Mouse (Mus musculus): Measurements from ENCODE around the gene Optn.
"Not testable (repeated sequence)": the region's sequence is repeated elsewhere in the genome, so short reads cannot be mapped to it uniquely, and the experiment has no call there.

The Optn gene

DNA sequence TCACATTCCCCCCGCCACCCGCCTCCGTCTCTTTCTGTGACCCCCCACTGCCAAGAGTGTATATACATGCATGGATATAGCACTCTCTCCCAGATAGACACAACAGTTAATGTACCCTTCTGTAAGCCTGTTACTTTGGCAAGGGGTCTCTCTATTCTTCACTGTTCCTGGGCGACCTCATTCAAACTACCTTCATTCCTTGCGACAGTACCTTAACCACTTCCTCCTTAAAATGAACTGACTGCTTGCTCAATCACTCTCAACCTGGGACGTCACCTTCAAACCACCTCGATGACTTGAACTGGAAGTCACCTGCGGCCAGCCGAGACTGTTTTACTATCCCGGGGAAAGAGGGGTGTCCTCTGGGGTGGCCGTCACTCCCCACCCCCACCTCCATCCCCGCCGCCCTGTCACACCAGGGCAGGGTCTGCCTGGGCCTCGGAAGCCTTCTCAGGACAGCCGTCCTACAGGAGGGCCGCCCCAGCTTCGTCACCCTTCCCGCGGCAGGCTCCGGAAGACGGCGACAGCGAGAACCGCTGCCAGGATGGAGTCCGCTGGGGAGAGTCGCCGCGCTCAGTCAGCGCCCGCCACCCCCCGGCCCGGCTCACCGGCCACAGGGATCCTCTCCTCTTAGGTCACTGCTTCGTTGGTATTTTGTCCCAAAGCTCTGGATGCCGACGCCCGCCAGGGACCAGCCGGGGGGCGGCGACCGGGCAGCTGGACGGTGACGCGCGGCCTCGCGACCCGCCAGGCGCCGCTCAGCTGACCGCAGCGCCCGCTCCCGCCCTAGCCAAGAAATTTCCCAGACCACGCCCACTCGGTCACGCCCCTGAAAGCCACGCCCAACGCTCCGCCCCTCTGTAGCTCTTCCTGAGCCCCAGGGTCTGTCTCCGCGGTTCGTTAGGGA is at the start of gene Optn:
Gene Optn, minus strand, starts transcription at position 753 of the 907 bp plus-strand sequence.
- DNase-seq: peak; percentile 66

DNA sequence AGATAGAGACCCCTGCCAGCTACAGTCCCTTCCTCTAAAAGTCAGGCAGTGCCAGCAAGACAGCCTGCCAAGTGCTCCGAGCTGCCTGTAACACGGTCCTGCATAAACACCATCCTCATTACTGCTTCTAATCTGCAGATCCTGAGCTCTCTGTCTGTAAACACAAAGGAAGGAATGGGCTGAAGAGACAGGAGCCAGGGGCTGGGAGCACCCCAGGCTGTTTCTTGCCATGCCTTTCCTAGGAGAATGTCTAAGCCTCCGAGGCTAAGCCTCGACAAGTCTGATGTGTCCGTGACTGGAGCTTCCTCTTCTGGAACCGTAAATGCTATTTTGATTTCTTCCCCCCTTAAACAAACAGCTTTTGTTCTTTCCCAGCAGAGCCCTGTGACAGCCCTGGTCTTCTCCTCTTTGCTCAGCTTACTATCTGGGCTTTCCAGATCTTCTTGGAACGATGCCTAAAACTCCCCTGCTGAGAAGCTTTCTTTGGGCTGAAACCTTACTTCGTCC is 49.0 kb upstream of the Optn start:
- DNase-seq: no peak

DNA sequence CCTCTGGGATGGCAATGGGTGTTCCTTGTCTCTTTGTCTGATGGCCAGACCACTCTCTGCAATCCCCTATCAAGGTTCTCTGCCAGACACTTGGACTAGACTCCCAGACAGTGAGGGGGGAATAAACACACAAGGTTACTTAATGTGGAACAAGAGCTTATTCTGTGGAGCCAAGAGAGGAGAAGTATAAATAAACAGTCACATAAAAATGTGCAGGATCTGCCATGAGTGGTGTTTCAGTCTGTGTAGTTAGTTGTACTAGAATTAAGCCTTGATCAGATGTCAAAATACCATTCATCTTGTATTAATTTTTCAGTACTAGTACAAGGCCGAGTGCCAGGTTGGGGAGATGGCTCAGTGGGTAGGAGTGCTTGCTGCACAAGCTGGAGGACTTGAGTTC is 39.0 kb upstream of the Optn start:
- no peak for DNase-seq

DNA sequence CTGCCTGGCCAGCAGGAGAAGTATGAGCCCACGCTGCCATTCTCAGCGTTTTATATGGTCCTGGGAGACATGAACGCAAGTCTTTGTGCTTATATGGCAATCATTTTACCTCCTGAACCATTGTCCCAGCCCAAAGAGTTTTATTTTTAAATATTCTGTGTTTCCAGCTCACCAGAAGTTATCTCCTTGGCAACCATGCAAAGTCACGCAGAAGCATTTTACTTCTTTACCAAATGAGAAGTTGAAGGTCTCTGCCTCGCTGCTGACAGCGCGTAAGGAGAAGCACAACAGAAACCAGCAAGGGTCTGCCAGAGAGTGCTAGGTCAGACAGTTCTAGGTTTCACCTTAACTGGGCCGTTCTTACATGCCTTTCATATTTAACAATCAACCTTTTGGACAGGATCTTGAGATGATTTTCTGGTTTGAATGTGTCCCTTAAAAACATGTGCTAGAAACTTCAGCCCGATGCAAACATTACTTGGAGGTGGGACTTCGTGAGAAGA is 37.9 kb upstream of the Optn start:
- no peak for DNase-seq

DNA sequence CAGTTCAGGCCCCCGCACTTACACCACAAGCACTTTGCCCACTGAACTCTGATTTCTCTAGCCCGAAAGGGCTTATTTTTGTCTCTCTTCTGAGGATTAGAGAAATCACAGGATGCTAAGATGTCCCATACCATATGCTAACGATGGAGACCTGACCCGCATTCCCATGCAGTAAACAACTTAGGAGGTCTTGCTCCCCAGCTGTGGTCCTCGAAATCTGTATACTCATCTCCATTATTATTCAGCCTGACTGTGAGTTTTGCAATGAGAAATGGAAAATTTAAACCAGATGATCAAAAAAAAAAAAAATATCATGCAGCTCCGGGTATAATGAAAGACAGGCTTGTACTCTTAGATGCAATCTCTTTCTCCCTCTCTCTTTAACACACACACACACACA is 35.3 kb upstream of the Optn start:
- DNase-seq: no peak

DNA sequence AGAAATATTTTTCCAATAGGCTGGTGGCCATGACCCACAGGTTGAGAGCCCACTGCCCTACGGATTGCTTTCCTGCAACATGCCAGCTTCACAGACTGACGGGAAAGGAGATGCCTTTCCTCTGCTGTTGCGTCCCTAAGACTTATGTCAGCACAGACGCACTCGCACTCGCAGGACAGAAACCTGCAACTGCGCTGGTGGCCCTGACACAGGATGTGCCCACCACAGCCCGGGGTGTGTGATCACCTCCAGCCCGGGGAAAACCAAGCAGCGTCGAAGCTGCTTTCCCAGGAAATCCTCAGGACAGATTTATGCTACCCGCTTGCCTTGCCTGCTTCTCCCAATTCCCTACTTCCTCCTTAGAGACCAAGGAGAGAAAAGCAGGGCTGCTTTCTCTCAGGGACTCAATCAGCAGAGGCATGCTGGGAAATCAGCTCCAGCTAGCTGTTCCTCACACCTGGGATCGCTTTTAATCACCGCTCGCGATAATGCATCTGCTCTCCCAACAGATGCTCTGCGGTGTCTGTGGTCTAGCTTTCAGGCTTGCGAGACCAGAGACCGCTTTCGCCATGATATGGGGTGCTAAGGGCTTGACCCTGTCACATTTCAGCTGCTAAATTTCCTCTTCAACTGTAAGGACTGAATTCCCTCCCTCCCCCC is 34.1 kb upstream of the Optn start:
- peak; percentile 20 for DNase-seq

DNA sequence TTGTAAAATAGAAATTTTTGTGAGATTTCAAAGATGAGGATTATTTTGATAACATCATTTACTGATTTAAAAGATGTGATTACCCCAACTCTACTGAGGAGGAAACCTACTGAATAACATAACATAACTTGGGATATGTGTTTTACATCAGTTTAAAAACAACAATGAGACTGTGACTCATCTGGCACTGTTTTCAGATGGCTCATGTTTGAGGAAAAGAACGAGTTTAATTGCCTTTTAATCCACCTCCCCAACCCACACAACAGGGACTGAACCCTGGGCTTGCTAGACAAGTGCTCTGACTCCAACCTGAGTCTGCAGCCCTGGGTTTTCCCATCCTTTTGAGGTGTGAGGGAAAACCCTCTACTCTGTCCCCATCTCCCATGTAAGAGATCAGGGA is 31.5 kb upstream of the Optn start:
- no peak for DNase-seq

DNA sequence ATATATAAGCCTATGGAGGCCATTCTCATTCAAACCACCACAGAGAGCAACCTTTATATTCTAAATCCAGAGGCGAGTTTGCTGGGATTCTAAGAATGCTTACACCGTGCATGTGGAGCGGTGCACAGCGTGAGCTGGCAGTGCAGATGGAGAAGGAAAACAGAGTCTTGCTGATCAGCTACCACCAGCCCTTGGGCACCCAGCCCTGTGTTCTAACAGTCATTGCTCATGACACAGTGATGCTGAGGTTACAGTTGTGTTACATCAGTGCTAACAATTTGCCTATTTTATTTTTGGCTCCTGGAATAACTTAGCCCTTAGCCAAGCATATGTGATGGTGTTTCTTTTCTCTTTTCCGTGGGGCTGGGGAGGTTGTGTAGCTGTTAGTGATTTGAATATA is 31.0 kb upstream of the Optn start:
- no peak for DNase-seq

DNA sequence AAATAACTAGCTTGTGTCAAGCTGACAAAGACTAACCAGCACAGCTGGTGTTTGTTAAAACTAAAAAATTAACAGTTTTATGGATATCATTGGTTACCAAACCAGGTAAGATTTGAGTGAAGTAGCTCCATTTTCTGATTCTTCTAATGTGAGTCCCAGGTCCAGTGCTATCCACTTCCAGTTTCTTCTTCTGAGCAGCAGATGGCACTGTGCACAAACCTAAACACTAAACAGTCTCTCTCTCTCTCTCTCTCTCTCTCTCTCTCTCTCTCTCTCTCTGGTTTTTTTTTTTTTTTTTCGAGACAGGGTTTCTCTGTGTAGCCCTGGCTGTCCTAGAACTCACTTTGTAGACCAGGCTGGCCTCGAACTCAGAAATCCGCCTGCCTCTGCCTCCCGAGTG is 26.5 kb upstream of the Optn start:
- DNase-seq: not testable (repeated sequence)

DNA sequence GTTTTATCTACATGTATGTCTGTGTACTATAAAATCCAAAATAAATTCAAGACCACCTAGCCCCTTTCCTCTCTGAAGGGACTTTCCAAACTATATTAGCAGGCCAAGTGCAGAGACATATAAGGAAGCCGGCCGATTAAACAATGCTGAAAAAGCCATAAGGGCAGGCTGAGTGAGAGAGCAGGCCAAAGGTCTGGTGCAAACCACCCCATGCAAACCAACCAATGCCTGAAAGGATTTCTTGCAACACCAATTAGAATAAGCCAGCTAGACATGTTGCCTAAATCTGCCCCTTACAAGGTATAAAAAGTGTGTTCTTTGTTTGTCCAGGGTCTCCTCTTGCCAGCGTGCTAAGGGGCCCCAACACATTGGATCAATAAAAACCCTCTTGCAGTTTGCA is 23.8 kb upstream of the Optn start:
- DNase-seq: no peak

DNA sequence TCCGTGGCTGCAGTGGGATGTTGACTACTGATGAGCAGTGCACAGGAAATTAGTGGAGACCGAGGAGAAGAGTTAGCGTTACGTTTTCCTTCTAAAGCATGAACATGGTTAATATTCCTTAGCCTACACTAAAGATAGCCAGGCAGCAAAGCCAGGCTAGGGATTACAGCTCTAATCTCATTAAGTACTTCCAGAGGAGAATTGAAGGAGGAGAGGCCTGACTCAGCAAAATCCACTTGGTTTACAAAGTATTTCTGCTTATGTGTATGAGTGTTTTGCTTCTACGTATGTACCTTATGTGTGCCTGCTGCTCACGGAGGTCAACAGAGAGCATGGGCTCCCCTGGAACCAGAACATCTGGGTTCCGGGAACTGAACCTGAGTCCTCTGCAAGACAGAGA is 19.9 kb upstream of the Optn start:
- DNase-seq: no peak

DNA sequence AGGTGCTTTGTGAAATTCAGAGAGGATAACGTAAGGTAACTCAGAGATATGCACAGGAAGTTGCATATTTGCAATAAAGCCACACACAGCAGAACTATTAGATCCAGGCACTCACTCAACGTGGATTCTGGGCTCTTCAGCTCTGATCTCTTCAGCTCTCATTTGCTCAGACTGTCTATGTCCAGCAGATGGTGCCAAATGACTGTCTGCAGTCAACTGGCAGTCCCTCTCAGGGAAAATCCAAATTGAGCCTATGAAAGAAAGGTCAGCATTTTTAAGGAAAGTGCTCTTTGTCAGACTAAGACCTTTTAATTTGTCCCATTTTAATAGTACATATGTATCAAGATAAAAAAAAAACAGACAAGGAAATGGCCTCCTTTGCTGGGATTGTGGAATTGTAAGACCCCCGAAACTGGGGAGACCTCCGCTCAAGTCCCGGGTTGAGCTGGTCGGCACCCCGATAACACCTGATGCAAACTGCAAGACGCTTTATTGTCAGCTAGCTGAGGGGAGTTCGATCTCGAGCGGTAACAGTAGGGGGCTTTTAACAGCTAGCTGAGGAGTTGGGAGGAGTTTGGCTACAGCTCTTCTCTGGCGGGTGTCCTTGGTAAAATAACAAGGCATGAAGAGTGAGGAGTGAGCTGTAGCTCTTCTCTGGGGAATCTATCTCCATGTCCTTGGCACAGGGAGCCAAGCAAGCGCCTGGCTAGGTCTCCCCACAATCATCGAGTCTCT is 16.4 kb upstream of the Optn start:
- DNase-seq: no peak

DNA sequence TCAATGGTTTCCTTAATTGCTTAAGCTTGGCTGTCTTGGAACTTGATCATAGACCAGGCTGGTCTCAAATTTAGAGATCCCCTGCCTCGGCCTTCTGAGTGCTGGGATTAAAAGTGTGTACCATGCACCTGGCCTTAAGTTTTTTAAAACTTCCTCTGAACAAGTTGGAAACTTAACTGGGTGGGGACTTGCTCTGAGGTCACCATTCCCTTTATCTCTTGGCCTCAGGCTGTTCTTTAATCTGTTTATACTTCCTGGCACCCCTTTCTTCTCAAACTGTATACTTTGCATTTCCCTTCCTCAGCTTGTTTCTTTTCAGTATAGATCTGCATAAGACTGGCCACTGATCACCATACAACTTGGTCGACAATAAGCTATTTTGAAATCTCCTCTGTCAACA is 14.1 kb upstream of the Optn start:
- DNase-seq: no peak

DNA sequence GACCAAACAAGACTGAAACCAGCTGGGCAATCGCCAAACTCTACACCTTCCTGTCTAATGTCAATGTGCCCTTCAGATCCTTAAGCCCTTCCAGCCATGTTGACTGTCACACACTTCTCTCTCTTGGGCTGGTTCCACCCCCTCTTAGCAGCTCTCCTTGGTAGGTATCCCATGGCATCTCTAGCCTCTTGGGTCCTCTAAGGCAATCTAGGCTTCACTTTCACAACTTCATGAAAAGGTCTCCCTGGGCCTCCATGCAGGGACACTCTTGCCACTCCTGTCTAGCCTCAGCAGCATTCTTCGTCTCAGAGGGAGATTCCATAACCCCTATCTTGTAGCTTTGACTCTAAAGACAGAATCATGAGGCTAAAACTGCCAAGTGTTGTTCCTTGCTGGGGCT is 13.6 kb upstream of the Optn start:
- DNase-seq: no peak

DNA sequence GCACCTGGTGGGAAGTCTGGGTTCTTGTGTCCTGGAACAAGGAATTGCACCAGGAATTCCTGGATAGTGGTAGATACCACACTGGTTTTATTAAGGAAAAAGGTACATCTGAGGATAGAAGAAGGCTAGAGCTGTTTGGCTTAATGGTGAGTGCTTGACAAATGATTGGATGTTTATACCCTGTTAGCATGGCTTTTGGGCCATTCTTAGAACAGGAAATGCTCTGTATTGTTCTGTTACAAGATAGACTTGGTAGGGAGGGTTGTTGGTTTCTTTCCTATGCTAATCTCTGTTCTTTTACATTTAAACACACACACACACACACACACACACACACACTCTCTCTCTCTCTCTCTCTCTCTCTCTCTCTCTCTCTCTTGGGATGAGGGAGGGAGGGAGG is 12.0 kb upstream of the Optn start:
- no peak for DNase-seq

DNA sequence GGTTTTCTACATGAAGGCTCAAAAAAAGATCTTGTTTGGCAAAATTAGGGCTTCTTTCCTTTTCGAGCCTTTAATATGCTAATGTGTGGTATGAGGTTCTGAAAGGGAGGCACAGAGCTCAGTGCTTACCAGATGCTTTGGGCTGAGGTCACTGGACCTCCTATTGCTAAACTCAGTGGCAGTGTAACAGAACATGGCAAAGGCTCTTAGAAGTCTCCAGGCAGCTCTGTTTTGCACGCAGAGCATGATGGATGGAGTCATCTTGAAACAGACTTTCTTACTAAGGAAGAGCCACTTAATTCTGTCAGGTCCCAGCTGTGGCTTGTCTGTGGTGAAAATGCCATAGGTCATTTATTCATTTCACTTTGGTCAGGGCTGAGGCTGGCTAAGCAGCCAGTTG is 11.6 kb upstream of the Optn start:
- no peak for DNase-seq

DNA sequence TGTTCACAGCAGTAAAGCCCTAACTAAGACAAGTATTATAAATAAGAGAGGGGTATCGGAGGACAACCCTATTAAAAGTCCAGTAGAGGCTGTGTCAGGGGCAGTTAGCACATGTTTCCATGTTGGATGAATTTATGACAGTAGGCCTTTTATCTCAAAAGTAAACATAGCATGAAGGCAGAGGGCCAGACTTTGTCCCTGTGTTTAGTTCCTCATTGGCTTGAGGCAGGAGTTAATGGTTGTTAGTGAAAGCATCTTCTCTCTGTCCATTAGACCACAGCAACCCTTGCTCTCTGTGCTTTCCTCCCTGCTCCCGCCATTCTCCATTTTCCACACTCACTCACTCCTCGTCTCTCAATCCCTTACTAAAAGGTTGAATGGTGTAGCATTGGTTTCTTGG is 9.9 kb upstream of the Optn start:
- DNase-seq: no peak

DNA sequence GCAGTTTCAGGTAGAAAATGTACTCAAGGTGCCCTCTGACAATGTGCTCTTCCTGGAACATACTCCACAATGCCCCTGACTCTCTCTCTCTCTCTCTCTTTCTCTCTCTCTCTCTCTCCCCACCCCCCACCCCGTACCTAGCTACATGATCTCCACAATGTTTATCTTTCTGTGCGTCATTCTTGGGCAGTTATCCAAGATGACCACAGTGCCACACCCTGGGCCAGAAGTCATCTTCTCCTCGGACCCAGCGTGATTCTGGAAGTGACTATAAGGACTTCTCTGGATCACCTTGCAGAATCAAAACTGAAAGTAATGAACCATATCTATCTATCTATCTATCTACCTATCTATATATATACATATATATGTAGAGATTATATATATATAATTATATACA is 4.1 kb upstream of the Optn start:
- DNase-seq: no peak

DNA sequence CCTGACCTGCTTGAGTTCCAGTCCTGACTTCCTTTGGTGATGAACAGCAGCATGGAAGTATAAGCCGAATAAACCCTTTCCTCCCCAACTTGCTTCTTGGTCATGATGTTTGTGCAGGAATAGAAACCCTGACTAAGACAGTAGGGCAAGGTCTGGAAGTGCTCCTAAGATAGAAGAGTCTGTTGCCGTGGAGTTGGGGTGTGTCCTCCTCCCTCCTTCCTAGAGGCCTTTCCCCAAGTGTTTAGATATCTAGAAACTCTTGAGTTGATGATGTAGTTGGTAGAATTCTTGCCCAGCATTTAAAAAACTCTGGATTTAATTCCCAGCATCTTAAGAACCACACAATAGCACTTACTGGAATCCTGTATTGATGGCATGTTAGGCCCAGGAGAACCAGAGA is 3.4 kb upstream of the Optn start:
- DNase-seq: not testable (repeated sequence)

DNA sequence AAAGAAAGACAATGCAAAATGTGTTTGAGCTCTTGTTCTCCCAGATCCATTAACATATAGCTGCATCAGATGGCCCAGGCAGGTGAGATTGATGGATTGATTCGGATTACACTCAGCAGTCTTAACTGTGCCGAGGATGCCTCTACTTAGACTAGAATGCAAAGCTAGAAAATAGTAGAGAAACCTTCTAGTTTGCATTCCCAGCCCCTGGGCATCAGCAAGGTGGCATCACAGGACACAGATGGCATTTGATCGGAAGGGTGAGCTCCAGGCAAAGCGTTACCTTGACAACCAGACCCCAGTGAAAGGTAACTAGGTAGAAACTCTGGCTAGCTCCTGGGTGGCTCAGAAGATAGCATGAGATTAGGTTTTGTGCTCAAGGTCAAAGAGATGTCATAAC is 396 bp upstream of the Optn start:
- DNase-seq: no peak

DNA sequence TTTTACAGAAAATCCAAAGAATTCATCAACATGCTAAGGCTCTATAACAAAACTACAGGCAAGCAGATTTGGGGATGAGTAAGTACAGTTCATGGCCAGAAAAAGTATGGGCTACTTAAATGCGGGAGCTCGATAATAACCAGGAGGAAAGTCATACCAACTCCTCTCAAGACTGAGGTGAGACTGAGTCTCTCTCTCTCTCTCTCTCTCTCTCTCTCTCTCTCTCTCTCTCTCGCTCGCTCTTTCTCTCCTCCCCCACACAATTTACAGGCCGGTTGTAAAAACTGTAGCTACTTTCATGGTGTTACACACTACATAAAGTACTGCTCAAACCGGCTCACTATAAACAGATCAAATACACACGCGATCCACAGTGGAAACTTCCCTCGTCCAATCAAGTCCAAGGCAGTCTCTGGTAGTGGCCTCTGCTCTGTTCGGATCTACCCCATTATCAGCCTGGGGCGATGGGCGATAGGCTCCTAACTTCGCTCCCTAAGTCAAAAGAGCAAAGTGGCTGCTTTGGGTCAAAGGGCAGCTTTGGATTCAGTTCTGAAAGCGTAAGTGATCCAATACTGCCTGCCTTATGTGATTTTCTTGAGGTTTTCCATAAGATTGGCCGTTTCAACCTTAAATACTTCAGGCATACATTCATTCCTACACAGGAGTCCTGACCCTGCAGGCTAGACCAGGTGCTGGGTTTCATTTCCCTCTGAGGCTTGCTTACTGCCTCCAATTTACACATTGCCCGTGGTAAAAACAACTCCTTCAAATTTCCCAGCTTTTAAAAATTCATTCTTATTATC is 1.2 kb downstream of the Optn start:
- no peak for DNase-seq

DNA sequence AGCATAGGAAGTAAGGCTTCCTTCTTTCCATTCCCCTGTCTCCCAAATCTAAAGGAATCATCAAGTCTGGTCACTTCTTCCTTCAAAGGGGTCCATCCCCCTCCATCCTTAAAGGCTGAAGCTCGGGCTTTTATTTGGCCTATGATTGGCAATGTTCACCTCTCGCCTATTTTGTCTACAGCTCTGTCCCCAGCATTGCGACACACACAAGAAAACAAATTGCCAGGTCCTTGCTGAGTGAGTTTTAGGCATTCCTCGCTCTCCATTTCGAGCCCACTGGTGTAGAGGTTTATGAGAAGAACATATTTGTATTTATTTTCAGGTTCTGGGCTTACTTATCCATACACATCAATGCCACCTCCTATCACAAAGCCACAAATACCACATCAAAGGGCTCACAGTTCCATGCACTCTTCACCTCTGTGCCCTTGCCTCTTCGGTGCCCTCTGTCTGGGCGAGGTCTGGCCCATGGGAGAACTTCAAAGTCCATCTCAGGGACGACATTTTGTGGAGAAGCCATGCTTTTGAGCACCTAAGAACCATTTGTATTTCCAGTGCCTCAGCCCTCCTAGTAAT is 2.6 kb downstream of the Optn start:
- no peak for DNase-seq
